Mouse (Mus musculus) MN1 (cell line): Measurements from ENCODE around the gene Serpinb6a.
"Not testable (repeated sequence)": the region's sequence is repeated elsewhere in the genome, so short reads cannot be mapped to it uniquely, and the experiment has no call there.

Source experiments
- DNase-seq: peaks from one replicate; pipeline ENCODE4 v3.0.0-alpha.2; 2016; ENCODE audit warnings: low spot score

Gene Serpinb6a

DNA sequence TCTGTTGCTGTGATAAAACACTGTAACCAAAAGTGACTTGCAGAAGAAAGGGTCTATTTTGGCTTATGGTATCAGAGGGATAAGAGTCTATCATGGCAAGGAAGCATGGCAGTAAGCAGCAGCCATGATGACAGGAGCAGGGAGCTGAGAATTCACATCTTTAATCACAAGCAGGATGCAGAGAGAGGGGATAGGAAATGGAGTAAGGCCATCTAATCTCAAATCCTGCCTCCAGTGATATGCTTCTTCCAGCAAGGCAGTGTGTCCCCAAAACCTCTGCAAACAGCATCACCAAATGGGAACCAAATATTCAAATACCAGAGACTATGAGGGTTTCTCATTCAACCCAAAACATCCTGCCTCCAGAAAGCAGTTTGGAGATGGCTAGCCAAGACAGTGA is 36.0 kb downstream of the Serpinb6a start:
- no peak for DNase-seq

DNA sequence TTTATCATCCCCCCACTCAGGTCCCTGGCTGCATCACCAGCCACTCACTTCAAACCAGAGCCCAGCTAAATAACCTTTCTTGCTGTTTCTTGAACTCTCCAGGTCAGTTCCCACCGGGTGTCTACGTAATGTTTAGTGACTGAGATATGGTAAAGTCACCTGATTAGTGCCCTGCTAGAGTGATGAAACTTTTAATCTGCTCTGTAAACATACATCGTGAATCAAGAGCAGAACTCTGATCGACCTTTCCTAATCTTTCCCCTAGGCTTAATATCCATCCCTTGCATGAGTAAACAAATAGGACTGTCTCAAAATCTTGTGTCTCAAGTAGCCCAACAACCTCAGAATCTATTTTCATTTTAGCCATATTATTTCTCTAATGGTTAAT is 36.6 kb downstream of the Serpinb6a start:
- no peak for DNase-seq

DNA sequence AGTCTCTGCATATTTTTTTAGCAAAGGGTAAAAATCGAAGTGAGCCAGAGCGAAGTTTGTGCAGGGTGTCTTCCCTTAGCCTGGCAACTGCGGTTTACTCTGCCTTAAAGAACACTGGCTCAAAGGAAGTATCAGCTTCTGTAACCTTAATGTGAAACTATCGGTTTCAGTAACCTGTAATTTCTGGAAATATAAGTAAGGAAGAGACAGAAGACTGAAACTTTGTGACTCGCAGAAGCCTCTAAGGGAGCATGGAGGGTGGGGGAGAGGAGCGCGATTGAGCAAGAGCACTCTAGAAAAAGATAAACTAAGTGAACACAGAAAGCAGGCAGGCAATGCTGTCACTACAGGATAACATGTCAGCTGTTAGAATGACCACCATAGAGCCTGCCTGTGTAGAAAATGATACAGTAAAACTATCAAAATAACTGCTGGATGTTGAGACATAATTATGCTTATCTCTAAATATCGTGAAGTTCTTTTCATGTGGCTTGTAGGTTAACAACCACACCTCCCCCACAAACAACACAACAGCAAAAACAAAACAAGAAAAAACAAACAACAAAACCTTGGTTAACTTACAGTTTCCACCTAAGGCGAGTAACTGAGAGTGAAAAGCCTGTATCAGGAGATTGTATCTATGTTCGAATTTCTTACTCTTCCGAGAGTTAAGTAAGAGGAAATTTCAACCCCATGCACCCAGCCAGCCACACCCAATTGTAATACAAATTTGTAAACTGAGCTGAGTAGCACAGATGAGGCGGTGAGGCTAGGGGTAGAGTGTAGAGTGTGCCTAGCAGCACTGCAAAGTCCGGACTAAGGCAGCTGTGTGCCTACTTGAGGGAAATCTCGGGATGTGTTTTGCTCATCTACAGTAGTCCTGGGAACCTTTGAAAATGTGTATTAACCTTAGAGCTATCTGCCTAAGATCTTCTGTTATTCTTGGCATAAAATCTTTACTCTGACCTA is 37.3 kb downstream of the Serpinb6a start:
- DNase-seq, result peak; percentile 22

DNA sequence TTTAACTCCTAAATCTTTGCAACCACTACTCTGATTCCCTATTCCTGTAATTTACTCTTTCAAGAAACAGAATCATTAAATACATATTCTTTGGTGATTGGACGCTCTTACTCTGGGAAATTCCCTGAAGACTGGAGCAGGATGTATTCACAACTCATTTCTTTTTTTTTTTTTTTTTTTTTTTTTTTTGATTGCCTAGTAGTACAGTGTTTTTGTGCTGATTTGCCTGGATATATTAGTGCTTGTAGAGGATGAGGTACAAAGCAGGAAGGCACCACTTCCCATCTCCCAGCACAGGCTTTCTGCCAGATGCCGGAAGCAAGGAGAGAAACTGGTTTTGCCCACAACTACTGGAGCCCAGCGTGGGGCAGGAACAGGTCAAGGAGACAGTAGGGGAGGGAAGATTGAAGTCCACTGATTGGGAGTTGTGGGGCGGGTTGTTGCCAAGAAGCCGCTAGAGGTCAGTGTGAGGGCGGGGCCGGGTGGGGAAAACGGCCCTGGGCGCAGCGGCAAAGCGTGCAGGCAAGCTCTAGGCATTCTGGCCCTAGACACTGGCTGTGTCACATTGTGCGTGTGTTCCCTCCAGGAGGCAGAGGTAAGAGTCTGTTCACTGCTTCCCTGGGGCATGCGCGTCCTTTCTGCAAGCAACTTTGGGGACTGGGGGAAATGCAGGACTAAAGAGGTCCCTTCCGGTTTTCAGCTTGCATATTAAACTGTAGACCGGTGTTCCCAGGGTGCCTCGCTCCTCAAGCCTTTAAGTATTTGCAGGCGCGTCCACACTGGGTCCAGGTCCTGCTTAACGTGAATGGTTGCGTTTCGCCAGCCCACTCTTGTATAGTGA is 38.2 kb downstream of the Serpinb6a start, which contains the start of gene Nqo2:
Gene Nqo2, plus strand, starts transcription at position 482 of the 841 bp plus-strand sequence.
- peak; percentile 81 for DNase-seq

DNA sequence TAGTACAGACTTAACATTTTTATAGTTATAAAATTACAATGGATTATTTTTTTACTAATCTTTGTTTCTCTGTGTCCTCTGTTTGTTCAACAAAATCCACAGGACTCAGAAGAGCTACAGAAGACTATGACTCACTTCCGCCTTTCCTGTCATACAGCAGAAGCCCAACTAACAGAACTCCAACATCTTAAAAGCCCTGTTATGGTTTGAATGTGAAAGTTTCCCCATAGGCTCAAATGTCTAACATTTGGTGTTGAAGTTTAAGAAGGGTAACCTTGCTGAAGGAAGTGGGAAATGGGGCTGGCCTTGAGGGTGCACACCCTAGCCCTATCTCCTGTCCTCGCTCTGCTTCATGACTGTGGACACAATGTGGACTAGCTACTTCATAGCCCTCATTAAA is 42.8 kb downstream of the Serpinb6a start:
- no peak for DNase-seq

DNA sequence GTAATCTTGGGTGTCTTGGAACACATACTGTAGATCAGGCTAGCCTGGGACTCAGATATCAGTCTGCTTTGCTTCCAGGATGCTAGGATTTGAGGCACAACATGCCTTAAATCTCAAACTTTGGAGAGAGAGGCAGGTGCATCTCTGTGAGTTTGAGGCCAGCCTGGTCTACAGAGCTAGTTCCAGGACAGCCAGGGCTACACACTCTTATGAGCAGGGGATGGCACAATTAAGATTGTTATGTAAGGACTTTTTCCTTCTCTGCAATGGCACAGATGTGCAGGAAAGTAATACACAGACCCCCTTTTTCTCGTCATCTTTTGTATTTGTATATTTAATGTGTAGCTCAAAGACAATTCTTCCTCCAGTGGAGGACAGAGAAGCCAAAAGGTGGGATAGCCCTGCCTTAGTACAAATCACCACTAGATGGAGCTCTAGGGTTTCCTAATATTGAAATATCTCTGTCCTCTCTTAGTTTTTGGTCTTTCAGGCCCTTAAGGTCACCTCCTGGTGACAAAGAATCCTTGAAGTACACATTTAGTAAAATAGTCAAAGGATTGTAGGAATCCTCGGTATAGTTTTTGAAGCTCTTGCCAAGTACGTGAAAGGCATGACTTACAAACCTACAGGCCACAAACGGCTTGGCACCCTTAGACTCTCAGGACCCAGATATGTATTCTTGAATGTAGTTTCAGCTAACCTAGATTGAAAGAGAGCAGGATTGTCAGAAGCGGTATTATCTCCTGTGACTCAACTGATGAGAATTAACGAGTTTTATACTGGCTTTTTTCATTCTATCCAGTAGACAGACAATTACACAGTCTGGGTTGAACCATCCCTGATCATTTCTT is 45.8 kb downstream of the Serpinb6a start:
- DNase-seq, result peak; percentile 58

DNA sequence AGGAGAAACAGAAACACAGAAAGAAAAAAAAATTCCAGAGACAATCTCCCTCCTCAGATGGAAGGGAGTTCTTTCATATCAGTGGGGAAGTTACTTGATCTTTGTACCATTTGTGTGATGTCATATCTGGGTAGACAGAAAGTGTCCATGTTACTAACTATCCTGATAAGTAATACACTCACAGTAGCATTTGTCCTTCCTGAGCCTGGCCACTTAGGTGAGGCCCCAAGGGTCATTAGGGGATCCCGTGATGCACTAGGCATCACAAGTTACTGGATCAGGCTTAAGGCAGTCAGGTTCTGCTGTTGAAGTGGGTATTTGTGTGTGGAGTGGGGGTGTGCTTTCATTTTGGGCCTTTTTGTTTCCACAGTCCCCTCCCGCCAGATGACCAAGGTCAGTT is 49.6 kb downstream of the Serpinb6a start:
- no peak for DNase-seq

DNA sequence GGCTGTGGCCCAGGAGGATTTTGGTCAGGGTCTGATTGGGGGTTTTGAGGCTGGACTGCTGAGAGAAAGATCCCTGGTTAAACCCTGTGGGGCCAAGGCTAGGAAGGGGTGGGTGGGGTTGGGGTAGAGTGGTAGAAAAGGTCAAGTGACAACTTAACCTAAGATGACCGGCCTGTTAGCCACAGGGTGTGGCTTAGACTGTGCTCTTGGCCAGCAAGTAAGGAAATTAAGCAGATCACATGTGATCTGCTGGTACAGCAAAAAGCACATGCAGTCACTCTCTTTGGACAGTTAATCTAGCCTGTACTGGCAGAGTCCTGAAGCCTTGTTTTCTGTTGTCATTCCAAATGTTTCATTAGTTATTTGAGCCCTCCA is 50.5 kb downstream of the Serpinb6a start:
- no peak for DNase-seq

DNA sequence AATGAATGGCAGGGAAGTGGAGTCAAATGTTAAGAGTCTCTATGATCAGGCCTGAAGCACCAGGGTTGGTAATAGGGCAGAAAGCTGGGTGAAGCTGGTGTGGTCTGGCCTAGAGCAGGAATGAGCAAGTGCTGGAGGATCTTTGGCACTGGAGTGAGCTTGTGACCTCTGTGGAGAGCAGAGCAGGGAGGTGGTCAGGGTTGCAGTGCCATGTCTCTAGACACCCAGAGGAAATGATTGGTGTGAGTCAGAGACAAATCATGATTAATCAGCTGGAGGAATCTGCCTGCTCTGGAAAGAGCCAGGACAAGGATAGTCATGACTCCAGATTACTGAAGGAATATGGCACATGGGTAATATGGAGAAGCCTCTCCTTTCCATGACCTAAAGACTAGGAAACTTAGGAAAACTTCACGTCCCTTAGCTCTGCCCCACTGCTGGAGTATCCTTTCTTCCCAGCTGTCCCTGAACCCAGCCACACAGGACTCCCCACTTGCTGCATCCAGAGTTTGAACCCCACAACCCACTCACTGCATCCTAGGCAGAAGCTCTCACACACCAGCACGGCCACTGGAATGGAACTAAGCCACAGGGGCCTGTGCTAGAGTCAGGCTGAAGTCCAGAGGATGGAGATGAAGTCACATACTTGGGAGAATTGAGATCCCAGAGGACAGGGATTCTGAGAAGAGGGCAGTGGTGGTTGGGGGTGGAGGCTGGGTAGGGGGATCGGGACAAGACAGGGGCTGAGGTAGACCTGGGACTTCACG is 51.1 kb downstream of the Serpinb6a start:
- peak; percentile 29 for DNase-seq

DNA sequence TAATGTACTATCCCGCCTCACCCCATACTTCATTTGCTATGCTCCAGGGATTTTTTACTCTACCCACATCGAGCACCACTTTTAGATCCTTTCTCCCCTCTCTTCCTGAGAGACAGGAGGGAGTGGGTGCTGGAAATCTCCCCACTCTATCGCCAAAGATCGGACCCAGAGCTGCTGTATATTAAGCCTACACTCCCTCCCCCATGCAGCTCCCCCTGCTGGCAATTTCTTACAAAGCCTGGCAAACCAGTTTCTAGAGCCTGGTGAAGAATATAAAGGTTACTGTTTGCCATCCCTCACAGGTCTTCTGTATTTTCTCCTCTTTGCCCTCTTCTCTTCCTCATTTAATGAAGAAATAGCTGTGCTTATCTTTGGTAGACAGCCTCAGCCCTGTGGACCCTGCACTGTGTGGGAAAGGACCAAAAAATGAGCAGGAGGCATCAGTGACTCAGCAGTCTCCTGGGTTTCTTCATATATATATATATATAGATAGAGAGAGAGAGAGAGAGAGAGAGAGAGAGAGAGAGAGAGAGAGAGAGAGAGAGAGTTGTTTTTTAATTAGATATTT is 60.3 kb downstream of the Serpinb6a start:
- DNase-seq, result no peak

DNA sequence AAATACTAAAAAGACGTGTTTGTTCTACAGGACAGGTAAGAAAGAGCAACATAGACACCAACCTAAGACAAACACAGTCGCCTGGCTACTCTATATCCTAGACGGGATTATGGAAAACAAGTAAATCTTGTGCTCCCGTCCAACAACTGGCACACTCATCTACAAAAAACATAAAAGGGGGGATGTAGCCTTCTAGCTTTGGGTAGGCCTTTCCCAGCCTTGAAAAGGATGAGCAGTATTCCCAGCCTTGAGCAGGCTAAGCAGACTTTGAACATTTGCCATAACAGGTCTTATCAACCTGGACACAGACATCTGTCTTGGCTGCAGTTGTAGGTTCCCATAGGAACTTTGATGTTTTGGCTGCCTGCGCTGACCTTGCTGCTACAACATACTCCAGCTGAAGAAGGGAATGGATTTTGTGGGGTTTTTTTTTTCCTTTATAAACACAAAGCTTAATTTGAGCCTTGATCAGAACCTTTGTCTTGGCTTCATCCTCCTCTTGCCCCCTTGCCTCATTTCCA is 61.2 kb downstream of the Serpinb6a start:
- DNase-seq, result no peak

DNA sequence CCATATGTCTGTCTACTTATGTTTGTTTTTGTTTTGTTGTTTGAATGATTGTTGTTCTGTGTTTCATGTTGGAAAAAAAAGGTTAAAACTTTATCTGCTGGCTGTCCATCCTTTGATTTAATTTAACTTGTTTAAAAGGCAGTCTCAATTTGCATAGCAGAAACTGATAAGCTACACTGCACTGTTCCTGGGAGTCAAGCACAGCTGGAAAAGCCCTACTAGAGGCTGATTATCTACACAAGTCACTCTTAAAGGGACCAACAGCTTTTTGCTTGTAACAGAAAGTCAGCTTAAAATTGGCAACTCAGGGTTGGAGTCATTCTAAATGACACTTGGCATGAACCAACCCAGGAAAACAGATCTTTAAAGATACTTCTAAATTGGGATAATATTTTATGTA is 65.0 kb downstream of the Serpinb6a start:
- DNase-seq, result not testable (repeated sequence)

DNA sequence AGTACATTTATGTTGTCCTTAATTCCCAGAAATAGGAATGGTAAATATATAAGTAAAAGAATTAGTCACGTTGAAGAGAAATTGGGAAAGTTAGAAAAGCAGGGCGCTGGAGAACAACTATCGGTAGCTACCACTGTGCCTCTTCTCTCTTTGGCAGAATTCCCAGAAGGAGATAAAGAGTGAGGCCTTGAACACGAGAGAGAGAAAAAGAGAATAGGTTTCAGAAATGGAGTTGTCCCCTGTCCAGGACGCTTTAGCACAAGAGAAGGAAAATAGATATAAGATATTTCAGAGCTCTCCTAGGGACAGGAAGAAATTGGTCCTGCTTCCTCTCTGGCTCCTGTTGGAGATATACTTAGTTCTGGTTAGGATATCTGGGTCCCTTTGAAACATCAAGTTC is 65.4 kb downstream of the Serpinb6a start:
- peak; percentile 9 for DNase-seq

DNA sequence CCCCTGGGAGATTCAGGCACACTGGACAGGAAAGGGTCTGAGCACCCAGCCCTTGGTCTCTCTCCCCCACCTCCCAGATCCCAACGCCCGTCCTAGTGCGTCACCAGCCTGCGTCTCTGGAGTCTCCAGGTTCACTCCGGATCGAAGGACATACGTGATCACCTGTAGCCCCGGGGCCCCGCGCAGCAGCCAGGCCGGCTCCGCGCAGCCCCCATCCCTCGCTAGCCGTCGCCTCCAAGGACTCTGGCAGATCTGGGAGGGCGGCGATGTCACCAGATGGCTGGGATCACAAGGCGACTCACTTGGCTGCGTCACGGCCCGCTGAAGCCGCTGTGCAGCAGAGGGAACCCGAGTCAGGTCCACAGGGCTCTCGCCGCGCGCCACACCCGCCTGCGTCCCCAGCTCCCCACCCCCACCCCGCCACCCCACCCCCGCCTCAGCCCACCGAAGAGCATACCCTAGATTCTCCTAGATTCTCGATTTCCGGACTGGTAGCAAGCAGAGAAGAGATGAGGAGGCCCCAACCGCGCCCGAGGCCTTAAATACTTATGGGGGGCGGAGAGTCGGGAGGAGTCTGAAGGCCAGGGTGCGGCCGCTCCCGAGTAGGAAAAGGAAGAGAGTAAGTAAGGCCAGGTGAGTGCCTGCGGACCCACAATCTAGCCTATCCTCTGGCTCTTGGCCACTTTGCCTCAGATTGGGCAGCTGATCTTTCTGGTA is 67.0 kb downstream of the Serpinb6a start:
- peak; percentile 50 for DNase-seq

DNA sequence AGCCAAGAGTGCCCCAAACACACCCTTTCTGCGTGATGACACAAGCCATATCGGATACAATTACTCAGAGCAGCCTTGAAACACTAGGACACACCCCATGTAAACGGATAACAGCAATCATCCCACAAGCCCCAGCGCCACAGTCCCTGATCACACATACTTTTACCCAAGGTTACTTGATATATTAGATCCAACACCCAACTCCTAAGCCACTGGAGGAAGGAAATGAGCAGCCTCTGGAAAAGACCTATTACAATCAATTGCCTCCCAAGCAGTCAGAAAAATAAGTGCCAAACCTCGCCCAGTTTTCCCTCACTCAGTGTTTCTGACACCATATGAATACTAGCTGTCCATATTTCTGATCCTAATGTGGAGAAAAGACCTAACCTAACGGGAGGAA is 67.9 kb downstream of the Serpinb6a start:
- DNase-seq, result no peak

DNA sequence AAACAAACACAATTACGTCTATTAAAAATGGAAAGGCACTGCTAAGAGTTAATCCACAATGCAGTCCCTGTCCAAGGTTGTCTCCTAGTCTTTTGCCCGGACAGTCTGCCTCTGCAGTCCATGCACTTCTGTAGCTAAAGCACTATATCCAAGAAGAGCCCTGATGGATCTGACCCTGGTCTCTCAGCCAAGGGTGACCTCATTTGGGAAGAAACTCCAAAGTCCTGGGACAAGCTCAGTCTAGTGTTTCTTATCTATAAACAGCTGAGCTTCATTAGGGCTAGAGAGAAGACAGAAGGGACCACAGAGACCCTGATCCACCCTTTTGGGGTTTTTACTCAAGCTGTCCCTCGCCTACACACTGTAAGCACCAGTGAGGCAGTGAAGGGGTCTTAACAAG is 71.7 kb downstream of the Serpinb6a start:
- no peak for DNase-seq

DNA sequence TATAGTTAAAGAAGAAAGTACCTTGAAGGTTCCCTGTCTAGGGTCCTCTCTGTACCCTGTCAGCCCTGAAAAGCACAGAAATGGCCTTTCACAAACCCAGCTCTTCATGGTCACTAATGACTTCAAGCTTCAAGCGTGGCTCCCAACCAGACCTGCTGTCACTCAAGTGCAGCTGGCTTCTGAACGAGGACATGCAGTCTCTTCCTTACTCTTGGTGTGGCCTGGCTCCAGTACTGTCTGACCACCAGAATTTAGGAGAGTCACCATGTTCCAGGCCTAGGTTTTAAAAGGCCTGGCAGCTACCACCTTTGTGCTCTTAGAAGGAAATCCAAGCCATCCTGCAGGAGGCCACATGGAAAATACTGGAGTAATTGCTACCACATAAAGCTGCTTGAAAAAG is 72.3 kb downstream of the Serpinb6a start:
- DNase-seq, result no peak

DNA sequence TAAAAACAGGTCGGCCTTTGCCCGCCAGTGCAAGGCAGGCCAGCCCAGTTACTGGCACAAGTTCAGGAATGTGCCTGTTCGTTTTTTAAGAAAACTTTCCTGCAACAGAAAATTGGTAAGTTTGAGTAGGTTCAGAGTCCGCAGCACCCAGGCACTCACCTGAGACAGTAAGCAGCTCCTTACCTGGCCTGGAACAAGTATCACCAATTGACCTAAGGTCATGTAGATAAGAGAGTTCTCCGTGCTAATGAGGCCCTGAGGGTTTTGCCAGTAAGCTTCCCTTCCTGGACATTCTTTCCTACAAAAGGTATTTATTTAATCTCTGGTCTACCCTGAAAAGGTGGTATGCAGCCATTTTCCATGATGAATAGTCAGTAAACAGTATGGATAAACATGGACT is 80.9 kb downstream of the Serpinb6a start:
- DNase-seq, result no peak

DNA sequence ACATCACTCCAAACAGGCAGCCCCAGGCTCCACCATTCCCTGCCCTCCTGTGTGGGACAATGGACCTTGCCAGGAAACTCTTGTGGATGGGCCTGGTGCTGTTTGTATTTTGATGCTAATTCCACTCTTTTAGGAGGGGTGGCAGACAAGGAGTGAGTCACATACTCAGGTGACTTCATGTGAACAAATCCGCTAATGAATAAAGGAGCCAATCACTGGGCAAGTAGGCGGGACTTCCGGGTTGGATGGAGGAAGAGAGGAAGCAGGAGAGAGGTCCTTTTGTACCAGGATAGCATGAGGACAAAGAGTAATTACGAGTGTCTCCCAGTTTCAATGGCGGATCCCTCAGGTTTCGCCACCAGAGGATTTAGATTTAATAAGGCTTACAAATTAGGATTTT is 81.6 kb downstream of the Serpinb6a start:
- no peak for DNase-seq

DNA sequence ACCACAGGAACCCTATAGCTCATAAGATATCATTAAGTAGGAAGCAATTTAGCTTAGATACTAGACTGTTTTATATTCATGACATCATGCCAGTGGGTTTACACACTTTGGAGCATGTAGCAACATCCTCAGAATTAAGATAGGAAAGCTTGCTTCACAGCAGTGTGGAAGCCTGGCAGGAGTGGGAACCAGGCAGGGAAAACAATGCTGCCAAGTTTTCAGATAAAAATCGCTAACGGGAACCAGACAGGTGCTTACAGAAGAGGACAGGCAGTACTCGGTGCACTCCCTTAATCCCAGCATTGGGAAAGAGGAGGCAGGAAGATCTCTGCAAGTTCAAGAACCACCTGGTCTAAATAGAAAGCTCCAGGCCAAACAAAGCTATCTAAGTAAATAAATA is 95.8 kb downstream of the Serpinb6a start:
- no peak for DNase-seq
